Mouse (Mus musculus) ES-Bruce4 (cell line): ENCODE results near the gene Pskh1.

Source experiments
- CTCF ChIP-seq: IDR thresholded peaks from one replicate; pipeline ENCODE4 v1.8.1; 2011; ENCODE audit warnings: low read depth, low read length
- POLR2A ChIP-seq: IDR thresholded peaks from one replicate; pipeline ENCODE4 v1.8.1; 2011; ENCODE audit warnings: low read length; ENCODE audit not compliant: insufficient read depth

GRCm38 (mm10) chr8:105965266-105965904 is 65.1 kb downstream of the Pskh1 start:
- no peak for TF ChIP-seq CTCF
- TF ChIP-seq POLR2A, result no peak
